Mouse (Mus musculus) G1E (cell line): ENCODE measurements around the gene Olfr1443.

Experiments
- CTCF ChIP-seq: IDR thresholded peaks from 2 replicates; pipeline ENCODE4 v1.5.1; 2012; ENCODE audit warnings: low read depth, low read length, inconsistent platforms, mixed read lengths
- GATA1 ChIP-seq: IDR thresholded peaks from 2 replicates; pipeline ENCODE4 v1.6.1; 2012; ENCODE audit warnings: borderline replicate concordance, low read length, inconsistent platforms, mixed read lengths
- GATA2 ChIP-seq: IDR thresholded peaks from 2 replicates; pipeline ENCODE4 v1.6.1; 2012; ENCODE audit warnings: low read depth, low read length, inconsistent platforms, borderline replicate concordance
- POLR2AphosphoS5 ChIP-seq: IDR thresholded peaks from 2 replicates; pipeline ENCODE4 v1.6.1; 2012; ENCODE audit warnings: low read depth, low read length, inconsistent platforms; ENCODE audit not compliant: insufficient replicate concordance
- TAL1 ChIP-seq: conservative IDR thresholded peaks from 2 replicates; pipeline ENCODE4 v1.6.1; 2012; ENCODE audit warnings: low read depth, low read length, inconsistent platforms, mixed read lengths

GRCm38 (mm10) chr19:12666156-12666555 lies 11.8 kb upstream of the Olfr1443 start:
- TF ChIP-seq TAL1 (no peak), CTCF (no peak), GATA1 (no peak), POLR2AphosphoS5 (no peak), GATA2 (no peak)
